Mouse (Mus musculus): ENCODE measurements around the gene Dglucy. TPM values are rescaled to one million over a fixed set of nuclear protein-coding genes. Genes with fewer than 3 reads are reported as not detected.

The Dglucy gene
- polyA plus RNA-seq, 1 experiment from 2014 or later = 1.9 TPM

GRCm38 (mm10) chr12:100862856-100863446 lies 84.1 kb downstream of the Dglucy start:
- Histone ChIP-seq H3K4me2 (ENCODE audit: low read depth, low read length) (no peak overlapping the region), H3K9ac (replicated peaks; ENCODE audit: low read depth, low read length) (no peak overlapping the region), H3K4me1 (ENCODE audit: control insufficient read depth, insufficient read depth, low read length) (no peaks in the 10 kb centered on the region), H3K27me3 (ENCODE audit: control insufficient read depth, insufficient read depth, low read length) (no peaks in the 10 kb centered on the region), H3K4me3 (ENCODE audit: low read depth, low read length) (no peak overlapping the region), H3K36me3 (ENCODE audit: control insufficient read depth, insufficient read depth, low read length) (no peaks in the 10 kb centered on the region), H3K9me3 (ENCODE audit: control insufficient read depth, low read length) (no peaks in the 10 kb centered on the region), H3K27ac (ENCODE audit: low read depth, low read length) (no peak overlapping the region)
- no peak for ATAC-seq (ENCODE audit: low read depth)
- 92% methylated on average over 3 of the region's 3 CpGs for WGBS

GRCm38 (mm10) chr12:100865072-100865471 lies 86.2 kb downstream of the Dglucy start:
- peak; percentile 53 for ATAC-seq (ENCODE audit: low read depth)
- H3K9me3 ChIP-seq (ENCODE audit: control insufficient read depth, low read length) = no peaks in the 10 kb centered on the region
- H3K27ac ChIP-seq (ENCODE audit: low read depth, low read length) = no peak overlapping the region
- no peaks in the 10 kb centered on the region for H3K27me3 ChIP-seq (ENCODE audit: control insufficient read depth, insufficient read depth, low read length)
- no peak overlapping the region for H3K4me3 ChIP-seq (ENCODE audit: low read depth, low read length)
- H3K4me2 ChIP-seq (ENCODE audit: low read depth, low read length) = no peak overlapping the region
- no peaks in the 10 kb centered on the region for H3K4me1 ChIP-seq (ENCODE audit: control insufficient read depth, insufficient read depth, low read length)
- H3K9ac ChIP-seq (replicated peaks; ENCODE audit: low read depth, low read length) = no peak overlapping the region
- no peaks in the 10 kb centered on the region for H3K36me3 ChIP-seq (ENCODE audit: control insufficient read depth, insufficient read depth, low read length)

GRCm38 (mm10) chr12:100865509-100866078 lies 86.7 kb downstream of the Dglucy start:
- no peak overlapping the region for H3K4me2 ChIP-seq (ENCODE audit: low read depth, low read length)
- H3K4me3 ChIP-seq (ENCODE audit: low read depth, low read length) = no peak overlapping the region
- H3K36me3 ChIP-seq (ENCODE audit: control insufficient read depth, insufficient read depth, low read length) = no peaks in the 10 kb centered on the region
- no peaks in the 10 kb centered on the region for H3K4me1 ChIP-seq (ENCODE audit: control insufficient read depth, insufficient read depth, low read length)
- no peak overlapping the region for H3K27ac ChIP-seq (ENCODE audit: low read depth, low read length)
- H3K27me3 ChIP-seq (ENCODE audit: control insufficient read depth, insufficient read depth, low read length) = no peaks in the 10 kb centered on the region
- no peak overlapping the region for H3K9ac ChIP-seq (replicated peaks; ENCODE audit: low read depth, low read length)
- 54% methylated on average over 11 of the region's 11 CpGs for WGBS
- peak; percentile 66; the same call in 1 of the 2 replicates for ATAC-seq (ENCODE audit: low read depth)
- no peaks in the 10 kb centered on the region for H3K9me3 ChIP-seq (ENCODE audit: control insufficient read depth, low read length)

- no peak for ATAC-seq (ENCODE audit: low read depth)
- H3K4me2 ChIP-seq (ENCODE audit: low read depth, low read length) = no peak overlapping the region
- no peak overlapping the region for H3K4me3 ChIP-seq (ENCODE audit: low read depth, low read length)
- H3K9ac ChIP-seq (replicated peaks; ENCODE audit: low read depth, low read length) = no peak overlapping the region
- no peaks in the 10 kb centered on the region for H3K36me3 ChIP-seq (ENCODE audit: control insufficient read depth, insufficient read depth, low read length)
- no peaks in the 10 kb centered on the region for H3K9me3 ChIP-seq (ENCODE audit: control insufficient read depth, low read length)
- no peak overlapping the region for H3K27ac ChIP-seq (ENCODE audit: low read depth, low read length)
- WGBS = 91% methylated on average over 8 of the region's 8 CpGs
- no peaks in the 10 kb centered on the region for H3K27me3 ChIP-seq (ENCODE audit: control insufficient read depth, insufficient read depth, low read length)
- H3K4me1 ChIP-seq (ENCODE audit: control insufficient read depth, insufficient read depth, low read length) = no peaks in the 10 kb centered on the region
Observed at GRCm38 (mm10) chr12:100867097-100867496, 88.2 kb downstream of the Dglucy start.

- Histone ChIP-seq H3K36me3 (ENCODE audit: control insufficient read depth, insufficient read depth, low read length) (no peaks in the 10 kb centered on the region), H3K4me3 (ENCODE audit: low read depth, low read length) (no peak overlapping the region), H3K4me1 (ENCODE audit: control insufficient read depth, insufficient read depth, low read length) (no peaks in the 10 kb centered on the region), H3K27ac (ENCODE audit: low read depth, low read length) (no peak overlapping the region), H3K9me3 (ENCODE audit: control insufficient read depth, low read length) (no peaks in the 10 kb centered on the region), H3K9ac (replicated peaks; ENCODE audit: low read depth, low read length) (no peak overlapping the region), H3K27me3 (ENCODE audit: control insufficient read depth, insufficient read depth, low read length) (no peaks in the 10 kb centered on the region), H3K4me2 (ENCODE audit: low read depth, low read length) (no peak overlapping the region)
- ATAC-seq (ENCODE audit: low read depth) = no peak
- 68% methylated on average over 4 of the region's 4 CpGs for WGBS
Observed at GRCm38 (mm10) chr12:100868049-100868622, 89.3 kb downstream of the Dglucy start.

GRCm38 (mm10) chr12:100871234-100871633 lies 92.4 kb downstream of the Dglucy start:
- no peak overlapping the region for H3K9ac ChIP-seq (replicated peaks; ENCODE audit: low read depth, low read length)
- no peak for ATAC-seq (ENCODE audit: low read depth)
- no peak overlapping the region for H3K4me3 ChIP-seq (ENCODE audit: low read depth, low read length)
- H3K4me1 ChIP-seq (ENCODE audit: control insufficient read depth, insufficient read depth, low read length) = no peaks in the 10 kb centered on the region
- H3K9me3 ChIP-seq (ENCODE audit: control insufficient read depth, low read length) = no peaks in the 10 kb centered on the region
- H3K27me3 ChIP-seq (ENCODE audit: control insufficient read depth, insufficient read depth, low read length) = no peaks in the 10 kb centered on the region
- no peak overlapping the region for H3K27ac ChIP-seq (ENCODE audit: low read depth, low read length)
- 90% methylated on average over 6 of the region's 6 CpGs for WGBS
- H3K36me3 ChIP-seq (ENCODE audit: control insufficient read depth, insufficient read depth, low read length) = no peaks in the 10 kb centered on the region
- no peak overlapping the region for H3K4me2 ChIP-seq (ENCODE audit: low read depth, low read length)

GRCm38 (mm10) chr12:100871841-100872240 lies 93.0 kb downstream of the Dglucy start:
- no peaks in the 10 kb centered on the region for H3K27me3 ChIP-seq (ENCODE audit: control insufficient read depth, insufficient read depth, low read length)
- no peak overlapping the region for H3K27ac ChIP-seq (ENCODE audit: low read depth, low read length)
- H3K36me3 ChIP-seq (ENCODE audit: control insufficient read depth, insufficient read depth, low read length) = no peaks in the 10 kb centered on the region
- H3K4me1 ChIP-seq (ENCODE audit: control insufficient read depth, insufficient read depth, low read length) = no peaks in the 10 kb centered on the region
- WGBS = 90% methylated on average over 2 of the region's 2 CpGs
- no peak overlapping the region for H3K4me2 ChIP-seq (ENCODE audit: low read depth, low read length)
- no peak for ATAC-seq (ENCODE audit: low read depth)
- H3K4me3 ChIP-seq (ENCODE audit: low read depth, low read length) = no peak overlapping the region
- no peaks in the 10 kb centered on the region for H3K9me3 ChIP-seq (ENCODE audit: control insufficient read depth, low read length)
- H3K9ac ChIP-seq (replicated peaks; ENCODE audit: low read depth, low read length) = no peak overlapping the region

GRCm38 (mm10) chr12:100873612-100874011 lies 94.8 kb downstream of the Dglucy start:
- ATAC-seq (ENCODE audit: low read depth) = no peak
- 86% methylated on average over 3 of the region's 3 CpGs for WGBS
- Histone ChIP-seq H3K4me3 (ENCODE audit: low read depth, low read length) (no peak overlapping the region), H3K9me3 (ENCODE audit: control insufficient read depth, low read length) (no peaks in the 10 kb centered on the region), H3K4me1 (ENCODE audit: control insufficient read depth, insufficient read depth, low read length) (no peaks in the 10 kb centered on the region), H3K27ac (ENCODE audit: low read depth, low read length) (no peak overlapping the region), H3K4me2 (ENCODE audit: low read depth, low read length) (no peak overlapping the region), H3K36me3 (ENCODE audit: control insufficient read depth, insufficient read depth, low read length) (no peaks in the 10 kb centered on the region), H3K9ac (replicated peaks; ENCODE audit: low read depth, low read length) (no peak overlapping the region), H3K27me3 (ENCODE audit: control insufficient read depth, insufficient read depth, low read length) (no peaks in the 10 kb centered on the region)

GRCm38 (mm10) chr12:100875553-100875952 lies 96.7 kb downstream of the Dglucy start:
- H3K9me3 ChIP-seq (ENCODE audit: control insufficient read depth, low read length) = no peaks in the 10 kb centered on the region
- 50% methylated on average over 3 of the region's 3 CpGs for WGBS
- H3K4me1 ChIP-seq (ENCODE audit: control insufficient read depth, insufficient read depth, low read length) = no peaks in the 10 kb centered on the region
- no peak overlapping the region for H3K4me3 ChIP-seq (ENCODE audit: low read depth, low read length)
- no peak overlapping the region for H3K9ac ChIP-seq (replicated peaks; ENCODE audit: low read depth, low read length)
- H3K36me3 ChIP-seq (ENCODE audit: control insufficient read depth, insufficient read depth, low read length) = no peaks in the 10 kb centered on the region
- ATAC-seq (ENCODE audit: low read depth) = no peak
- H3K27me3 ChIP-seq (ENCODE audit: control insufficient read depth, insufficient read depth, low read length) = no peaks in the 10 kb centered on the region
- H3K4me2 ChIP-seq (ENCODE audit: low read depth, low read length) = no peak overlapping the region
- H3K27ac ChIP-seq (ENCODE audit: low read depth, low read length) = no peak overlapping the region

Data from neural tube, embryonic 14.5 days (tissue).